In genomic region chr7:127194011-127194632, GRCm38 (mm10) we compare ENCODE assay signal across 9 mouse cellular contexts. TPM values are rescaled to one million over a fixed set of nuclear protein-coding genes. Genes with fewer than 3 reads are reported as not detected.
DNase-seq lines count a peak whose midpoint lies in the region; ATAC-seq and TF ChIP-seq lines count a peak whose summit lies in the region.
"Had no signal": no experiment of that assay in that cellular context is flagged by ENCODE, and none has a peak within 500 bp of the region (broad histone marks: within the 10 kb centered on the region; RNA-seq: fewer than 3 reads in every experiment).

No protein-coding gene starts in this region.

- no peaks in the 10 kb centered on the region for H3K9me3 ChIP-seq in lung, embryonic 14.5 days (ENCODE audit: low read depth, low read length)
- H3K9me3 ChIP-seq in intestine, postnatal 0 days (ENCODE audit: control insufficient read depth) = no peaks in the 10 kb centered on the region
- no peaks in the 10 kb centered on the region for H3K9me3 ChIP-seq in neural tube, embryonic 12.5 days

- H3K36me3 ChIP-seq in lung, embryonic 14.5 days (ENCODE audit: insufficient read depth) = peaks cover 61% of the 10 kb centered on the region
- H3K36me3 ChIP-seq in intestine, postnatal 0 days (ENCODE audit: control insufficient read depth, insufficient read depth) = peaks cover 54% of the 10 kb centered on the region
- peaks cover 56% of the 10 kb centered on the region for H3K36me3 ChIP-seq in neural tube, embryonic 12.5 days

- peak overlapping the region; percentile 78 for H3K4me2 ChIP-seq in lung, embryonic 14.5 days
- H3K4me2 ChIP-seq in intestine, postnatal 0 days (replicated peaks; ENCODE audit: low read depth) = peak overlapping the region; percentile 79; the same call in 1 of the 2 replicates
- H3K4me2 ChIP-seq in neural tube, embryonic 12.5 days (replicated peaks) = peak overlapping the region; percentile 88

- 0 out of 2 replicates have a peak overlapping the region, but pooled peaks have one; percentile 64 for H3K9ac ChIP-seq in lung, embryonic 14.5 days
- no peak overlapping the region for H3K9ac ChIP-seq in intestine, postnatal 0 days (ENCODE audit: low read depth, low read length)
- peak overlapping the region; percentile 74 for H3K9ac ChIP-seq in neural tube, embryonic 12.5 days

- peak; percentile 44 for DNase-seq in cerebellum, adult 11-12 months
- no peak for DNase-seq in cerebellum, adult 18-20 months
- no peak for DNase-seq in lung, embryonic 14.5 days
- DNase-seq in lung, postnatal 4 days = no peak
- no peak for DNase-seq in embryo, embryonic 11 days
- DNase-seq: kidney, adult 18-20 months had no signal

- WGBS in lung, embryonic 14.5 days = 92% methylated on average over 17 of the region's 17 CpGs
- WGBS in intestine, postnatal 0 days = 81% methylated on average over 17 of the region's 17 CpGs
- WGBS in neural tube, embryonic 12.5 days = 92% methylated on average over 17 of the region's 17 CpGs

- no peak for TF ChIP-seq CTCF in lung, embryonic 14.5 days (IDR thresholded peaks at IDR 0.05; ENCODE audit: low read depth)
- no peak for TF ChIP-seq CTCF in intestine, postnatal 0 days (IDR thresholded peaks at IDR 0.05; ENCODE audit: low read depth)

- H3K4me3 ChIP-seq in lung, embryonic 14.5 days (ENCODE audit: low read depth, low read length) = peak overlapping the region; percentile 69
- no peak overlapping the region for H3K4me3 ChIP-seq in intestine, postnatal 0 days (ENCODE audit: low read depth, low read length)
- no peak overlapping the region for H3K4me3 ChIP-seq in neural tube, embryonic 12.5 days

- no peak overlapping the region for H3K27ac ChIP-seq in lung, embryonic 14.5 days (ENCODE audit: low read depth)
- 0 out of 2 replicates have a peak overlapping the region, but pooled peaks have one; percentile 15 for H3K27ac ChIP-seq in intestine, postnatal 0 days (ENCODE audit: low read depth, low read length)
- H3K27ac ChIP-seq in neural tube, embryonic 12.5 days = no peak overlapping the region

- H3K4me1 ChIP-seq in lung, embryonic 14.5 days (ENCODE audit: insufficient read depth) = peaks cover 6% of the 10 kb centered on the region; the same call in 1 of the 2 replicates
- H3K4me1 ChIP-seq in intestine, postnatal 0 days (replicated peaks; ENCODE audit: control insufficient read depth, insufficient read depth, low read length) = peaks cover 18% of the 10 kb centered on the region; the same call in 1 of the 2 replicates
- H3K4me1 ChIP-seq in neural tube, embryonic 12.5 days = peaks cover 23% of the 10 kb centered on the region

- ATAC-seq in lung, embryonic 14.5 days (ENCODE audit: insufficient read depth) = no peak
- no peak for ATAC-seq in intestine, postnatal 0 days
- no peak for ATAC-seq in neural tube, embryonic 12.5 days (ENCODE audit: low FRiP score, low read depth)
- ATAC-seq in megakaryocyte-erythroid progenitor cell, adult 5-6 weeks (replicated peaks; ENCODE audit: low FRiP score, low TSS enrichment, poor library complexity, severe bottlenecking) = no peak

- H3K27me3 ChIP-seq in lung, embryonic 14.5 days (ENCODE audit: insufficient read depth, low read length) = no peaks in the 10 kb centered on the region
- H3K27me3 ChIP-seq in intestine, postnatal 0 days (replicated peaks; ENCODE audit: control insufficient read depth, insufficient read depth, low read length) = no peaks in the 10 kb centered on the region
- H3K27me3 ChIP-seq in neural tube, embryonic 12.5 days (replicated peaks) = no peaks in the 10 kb centered on the region

RNA-seq across cellular contexts. Expression of gene Cd2bp2, which starts 1.7 kb away (rescaled TPM):
- 54.6 and 59.6 TPM in 2 replicates for polyA plus RNA-seq in lung, embryonic 14.5 days (2014; fragmentation: Nextera tagmentation; extraction: Ambion mirVana)
- 29.2 and 30.2 TPM in 2 replicates for polyA plus RNA-seq in intestine, postnatal 0 days (2015; fragmentation: Nextera tagmentation; extraction: Ambion mirVana)
- polyA plus RNA-seq in neural tube, embryonic 12.5 days (2016; fragmentation: Nextera tagmentation; extraction: Ambion mirVana) = 86.4 and 97.3 TPM in 2 replicates
- 49.6 and 54.8 TPM in 2 replicates for total RNA-seq in megakaryocyte-erythroid progenitor cell, adult 5-6 weeks (2014; fragmentation: Nextera tagmentation)
- total RNA-seq in megakaryocyte-erythroid progenitor cell, adult 5-6 weeks (2017) = 51.8 and 63.3 TPM in 2 replicates

RNA-seq across cellular contexts. Expression of gene Tbc1d10b, which starts 14.1 kb away (rescaled TPM):
- polyA plus RNA-seq in lung, embryonic 14.5 days (2014; fragmentation: Nextera tagmentation; extraction: Ambion mirVana) = 26.0 and 33.7 TPM in 2 replicates
- polyA plus RNA-seq in intestine, postnatal 0 days (2015; fragmentation: Nextera tagmentation; extraction: Ambion mirVana) = 15.0 and 17.1 TPM in 2 replicates
- polyA plus RNA-seq in neural tube, embryonic 12.5 days (2016; fragmentation: Nextera tagmentation; extraction: Ambion mirVana) = 43.4 and 45.6 TPM in 2 replicates
- total RNA-seq in megakaryocyte-erythroid progenitor cell, adult 5-6 weeks (2014; fragmentation: Nextera tagmentation) = 25.5 and 35.8 TPM in 2 replicates
- total RNA-seq in megakaryocyte-erythroid progenitor cell, adult 5-6 weeks (2017) = 23.9 and 41.0 TPM in 2 replicates

RNA-seq across cellular contexts. Expression of gene Mylpf, which starts 14.6 kb away (rescaled TPM):
- 8.6 and 12.2 TPM in 2 replicates for polyA plus RNA-seq in lung, embryonic 14.5 days (2014; fragmentation: Nextera tagmentation; extraction: Ambion mirVana)
- 10.7 and 12.3 TPM in 2 replicates for polyA plus RNA-seq in intestine, postnatal 0 days (2015; fragmentation: Nextera tagmentation; extraction: Ambion mirVana)
- polyA plus RNA-seq in neural tube, embryonic 12.5 days (2016; fragmentation: Nextera tagmentation; extraction: Ambion mirVana) = 54.2 and 72.8 TPM in 2 replicates
- total RNA-seq in megakaryocyte-erythroid progenitor cell, adult 5-6 weeks (2014; fragmentation: Nextera tagmentation) = 36.1 and 48.6 TPM in 2 replicates
- total RNA-seq in megakaryocyte-erythroid progenitor cell, adult 5-6 weeks (2017) = 22.2 and 30.8 TPM in 2 replicates

RNA-seq across cellular contexts. Expression of gene Zfp553, which starts 38.7 kb away (rescaled TPM):
- polyA plus RNA-seq in lung, embryonic 14.5 days (2014; fragmentation: Nextera tagmentation; extraction: Ambion mirVana) = 21.2 and 24.3 TPM in 2 replicates
- polyA plus RNA-seq in intestine, postnatal 0 days (2015; fragmentation: Nextera tagmentation; extraction: Ambion mirVana) = 7.4 and 7.6 TPM in 2 replicates
- 67.6 and 68.9 TPM in 2 replicates for polyA plus RNA-seq in neural tube, embryonic 12.5 days (2016; fragmentation: Nextera tagmentation; extraction: Ambion mirVana)
- 17.0 and 18.3 TPM in 2 replicates for total RNA-seq in megakaryocyte-erythroid progenitor cell, adult 5-6 weeks (2014; fragmentation: Nextera tagmentation)
- total RNA-seq in megakaryocyte-erythroid progenitor cell, adult 5-6 weeks (2017) = 22.7 and 31.7 TPM in 2 replicates

RNA-seq across cellular contexts. Expression of gene Sept1, which starts 38.8 kb away (rescaled TPM):
- 20.1 and 20.3 TPM in 2 replicates for polyA plus RNA-seq in lung, embryonic 14.5 days (2014; fragmentation: Nextera tagmentation; extraction: Ambion mirVana)
- polyA plus RNA-seq in intestine, postnatal 0 days (2015; fragmentation: Nextera tagmentation; extraction: Ambion mirVana) = 6.3 and 6.6 TPM in 2 replicates
- 30.1 and 32.8 TPM in 2 replicates for polyA plus RNA-seq in neural tube, embryonic 12.5 days (2016; fragmentation: Nextera tagmentation; extraction: Ambion mirVana)
- 41.3 and 47.7 TPM in 2 replicates for total RNA-seq in megakaryocyte-erythroid progenitor cell, adult 5-6 weeks (2014; fragmentation: Nextera tagmentation)
- total RNA-seq in megakaryocyte-erythroid progenitor cell, adult 5-6 weeks (2017) = 24.8 and 25.5 TPM in 2 replicates
